Comparison of ENCODE assay signal across 19 mouse cellular contexts in the genomic region with DNA sequence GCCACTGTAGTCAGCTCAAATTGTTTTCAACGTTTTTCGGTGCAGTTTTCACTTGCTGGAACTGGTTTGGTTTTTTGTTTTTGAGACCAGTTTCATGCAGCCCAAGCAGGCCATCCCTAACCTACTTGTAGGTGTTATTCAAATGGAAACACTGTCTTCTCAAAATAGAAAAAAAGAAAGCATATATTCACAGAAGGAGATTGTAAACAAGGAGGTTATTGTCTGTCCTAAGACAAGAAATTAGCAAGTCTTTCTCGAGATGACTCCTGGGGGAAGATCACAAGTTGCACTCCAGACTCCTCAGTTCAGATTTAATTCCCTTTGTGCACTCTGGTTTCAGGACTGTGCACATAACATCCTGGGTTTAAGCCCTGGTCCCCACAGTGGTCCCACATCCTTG. TPM values are rescaled to one million over a fixed set of nuclear protein-coding genes. Genes with fewer than 3 reads are reported as not detected.
"Had no signal": no experiment of that assay in that cellular context is flagged by ENCODE, and none has a peak within 500 bp of the region (broad histone marks: within the 10 kb centered on the region; RNA-seq: fewer than 3 reads in every experiment).

No protein-coding gene starts in this region.

- H3K4me2 ChIP-seq: lung, embryonic 15.5 days; midbrain, embryonic 11.5 days; midbrain, embryonic 13.5 days; midbrain, embryonic 15.5 days; neural tube, embryonic 12.5 days had no signal

- H3K4me1 ChIP-seq: lung, embryonic 15.5 days; midbrain, embryonic 13.5 days; midbrain, embryonic 15.5 days; neural tube, embryonic 12.5 days had no signal

- H3K27me3 ChIP-seq: lung, embryonic 15.5 days; midbrain, embryonic 13.5 days; midbrain, embryonic 15.5 days; neural tube, embryonic 12.5 days had no signal

- H3K9me3 ChIP-seq: lung, embryonic 15.5 days; megakaryocyte, embryonic 14.5 days; midbrain, embryonic 13.5 days; midbrain, embryonic 15.5 days; neural tube, embryonic 12.5 days had no signal

- H3K27ac ChIP-seq: lung, embryonic 15.5 days; macrophage; midbrain, embryonic 13.5 days; midbrain, embryonic 15.5 days; neural tube, embryonic 12.5 days had no signal

- ATAC-seq: lung, postnatal 0 days; midbrain, embryonic 13.5 days; midbrain, embryonic 15.5 days had no signal

- H3K4me3 ChIP-seq: lung, embryonic 15.5 days; megakaryocyte, embryonic 14.5 days; midbrain, embryonic 13.5 days; midbrain, embryonic 15.5 days; neural tube, embryonic 12.5 days had no signal

- DNase-seq: lung, adult 2 months; lung, postnatal 14 days; lung, postnatal 36 days; right cerebral cortex, postnatal 14 days; right cerebral cortex, postnatal 4 days; spleen, adult 18-20 months; thymus, adult 18-20 months; thymus, postnatal 14 days; thymus, postnatal 36 days had no signal

- H3K9ac ChIP-seq: lung, embryonic 15.5 days; midbrain, embryonic 13.5 days; midbrain, embryonic 15.5 days; neural tube, embryonic 12.5 days had no signal

- H3K36me3 ChIP-seq: lung, embryonic 15.5 days; midbrain, embryonic 13.5 days; midbrain, embryonic 15.5 days; neural tube, embryonic 12.5 days had no signal

RNA-seq across cellular contexts. Expression of gene Pif1, which starts 32.4 kb away (rescaled TPM):
- total RNA-seq: monocyte, adult 5-6 weeks; neutrophil, adult 5-6 weeks had no signal
